Mouse (Mus musculus) embryonic facial prominence, embryonic 12.5 days (tissue): ENCODE results near the gene Ptprr. TPM values are rescaled to one million over a fixed set of nuclear protein-coding genes. Genes with fewer than 3 reads are reported as not detected.
A peak's percentile ranks its signal among the peaks of the same experiment; 100 is the strongest.

Source experiments
- ATAC-seq: fragments of 200-750 bp; cut with Nextera tagmentation; 2 replicates; pipeline ENCODE4 v1.8.0; 2017; ENCODE audit not compliant: insufficient number of reproducible peaks, insufficient read depth, low FRiP score, low TSS enrichment
- H3K27ac ChIP-seq: fragments of 300-500 bp; sonication (generic); 2 replicates; pipeline ENCODE4 v1.5.1; 2016; ENCODE audit warnings: mild to moderate bottlenecking
- H3K27me3 ChIP-seq: fragments of 300-500 bp; sonication (generic); 2 replicates; pipeline ENCODE4 v1.6.1; 2016; ENCODE audit warnings: mild to moderate bottlenecking, moderate library complexity
- H3K36me3 ChIP-seq: fragments of 300-500 bp; sonication (generic); 2 replicates; pipeline ENCODE4 v1.6.1; 2016; ENCODE audit warnings: mild to moderate bottlenecking
- H3K4me1 ChIP-seq: fragments of 300-500 bp; sonication (generic); 2 replicates; pipeline ENCODE4 v1.6.1; 2016
- H3K4me2 ChIP-seq: fragments of 300-500 bp; sonication (generic); replicated peaks from 2 replicates; pipeline ENCODE4 v1.6.1; 2016; ENCODE audit warnings: mild to moderate bottlenecking, moderate library complexity
- H3K4me3 ChIP-seq: fragments of 300-500 bp; sonication (generic); 2 replicates; pipeline ENCODE4 v1.5.1; 2016; ENCODE audit warnings: mild to moderate bottlenecking
- H3K9ac ChIP-seq: fragments of 300-500 bp; sonication (generic); 2 replicates; pipeline ENCODE4 v1.6.1; 2016; ENCODE audit warnings: mild to moderate bottlenecking, moderate library complexity
- H3K9me3 ChIP-seq: fragments of 300-500 bp; sonication (generic); 2 replicates; pipeline ENCODE4 v1.6.1; 2016; ENCODE audit warnings: mild to moderate bottlenecking, moderate library complexity
- WGBS: fragments of 180-500 bp; shearing (Covaris S2); methylation state at CpG from one replicate; pipeline ENCODE4 v1.1.7; 2016; 5-methylcytosine and 5-hydroxymethylcytosine counted together
- polyA plus RNA-seq: library from polyadenylated mRNA; unstranded; fragments of >200 nt; fragmentation: Nextera tagmentation; extraction: Ambion mirVana; gene quantifications from 2 replicates; pipeline ENCODE4 v1.2.1, GENCODE M21; 2016

Ptprr gene
- polyA plus RNA-seq, 1 experiment from 2014 or later, result 5.9 TPM

DNA sequence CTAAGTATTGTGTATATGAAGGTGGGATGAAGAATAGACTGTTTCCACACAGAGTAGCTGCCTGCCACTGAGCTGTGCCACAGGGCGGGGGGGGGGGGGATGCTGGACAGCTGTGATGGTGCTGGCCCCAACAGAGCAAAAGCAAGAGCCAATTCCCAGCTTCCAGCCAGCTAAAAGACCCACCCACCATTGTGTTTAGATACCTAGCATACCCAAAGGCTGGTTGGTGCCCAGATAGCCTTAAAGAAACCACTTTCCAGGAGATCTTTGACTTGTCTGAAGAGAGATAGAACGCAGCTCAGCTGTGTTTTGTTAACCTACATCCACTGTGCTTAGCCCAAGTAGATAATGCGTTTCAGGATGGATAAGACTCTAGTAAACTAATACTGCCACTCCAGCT lies 254.1 kb downstream of the Ptprr start:
- Histone ChIP-seq H3K4me2 (no peak overlapping the region), H3K9me3 (no peaks in the 10 kb centered on the region), H3K4me3 (no peak overlapping the region)

DNA sequence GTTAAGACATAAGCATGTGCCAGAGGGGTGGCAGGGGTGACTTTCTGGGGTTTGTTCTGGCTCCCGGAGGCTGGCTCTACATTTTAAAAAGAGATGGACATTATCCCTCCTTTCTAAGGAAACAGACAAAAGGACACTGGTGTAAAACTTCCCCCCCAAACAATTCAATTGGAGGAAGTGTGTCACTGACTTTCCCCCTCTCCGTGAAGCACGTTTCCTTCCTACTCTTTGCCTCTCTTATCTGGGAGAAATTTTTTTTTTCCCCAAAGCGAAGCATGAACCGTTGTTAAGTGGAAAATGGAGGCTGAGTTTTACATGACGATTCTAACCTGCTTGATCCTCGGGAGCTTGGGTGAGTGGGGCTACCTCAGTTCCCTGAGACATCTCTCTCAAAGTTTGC lies 257.3 kb downstream of the Ptprr start, which contains the start of gene Ptprb:
Gene Ptprb, plus strand, starts transcription at position 244 of the 400 bp plus-strand sequence.
- 71% methylated on average over 7 of the region's 7 CpGs for WGBS
- H3K9me3 ChIP-seq, result no peaks in the 10 kb centered on the region
- ATAC-seq, result no peak
- H3K27ac ChIP-seq, result no peak within 1 kb of the TSS
- no peak within 1 kb of the TSS for H3K9ac ChIP-seq
- H3K4me1 ChIP-seq, result no peaks in the 10 kb centered on the region
- no peak within 1 kb of the TSS for H3K4me2 ChIP-seq
- H3K36me3 ChIP-seq, result no peaks in the 10 kb centered on the region
- H3K27me3 ChIP-seq, result no peaks in the 10 kb centered on the region
- H3K4me3 ChIP-seq, result no peak within 1 kb of the TSS

More for the DNA sequence above, 254.1 kb downstream of the Ptprr start:
- 56% methylated on average over 3 of the region's 3 CpGs for WGBS
- Histone ChIP-seq H3K27ac (no peak overlapping the region), H3K36me3 (no peaks in the 10 kb centered on the region), H3K9ac (no peak overlapping the region), H3K4me1 (no peaks in the 10 kb centered on the region), H3K27me3 (no peaks in the 10 kb centered on the region)
- no peak for ATAC-seq

DNA sequence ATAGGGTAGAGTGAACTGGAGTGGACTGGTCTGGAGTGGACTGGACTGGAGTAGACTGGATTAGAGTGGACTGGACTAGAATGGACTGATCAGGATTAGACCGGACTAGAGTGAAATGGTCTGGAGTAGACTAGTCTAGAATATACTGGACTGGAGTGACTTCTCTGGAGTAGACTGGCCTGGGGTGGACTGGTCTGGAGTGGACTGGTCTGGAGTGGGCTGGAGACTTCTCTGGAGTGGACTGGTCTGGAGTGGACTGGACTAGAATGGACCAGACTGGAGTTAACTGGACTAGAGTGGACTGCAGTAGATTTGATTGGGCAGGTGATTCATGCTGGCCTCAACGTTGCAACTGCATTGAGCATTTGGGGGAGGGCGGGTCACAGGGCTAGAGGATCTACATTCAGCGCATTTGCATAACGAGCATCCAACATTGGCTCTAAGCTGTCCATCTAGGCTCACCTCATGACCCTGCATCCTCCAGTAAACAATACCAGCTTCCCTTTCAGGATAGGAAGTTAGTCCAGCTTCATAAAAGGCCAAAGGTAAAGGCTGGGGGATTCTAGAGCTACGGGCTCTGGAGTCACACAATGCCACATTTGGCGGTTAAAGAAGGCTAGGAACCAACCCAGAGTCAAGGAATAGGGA lies 268.8 kb downstream of the Ptprr start:
- WGBS, result 81% methylated on average over 7 of the region's 7 CpGs
- Histone ChIP-seq H3K4me1 (no peaks in the 10 kb centered on the region), H3K27me3 (no peaks in the 10 kb centered on the region), H3K9me3 (no peaks in the 10 kb centered on the region), H3K4me2 (no peak overlapping the region), H3K9ac (no peak overlapping the region), H3K4me3 (no peak overlapping the region), H3K27ac (no peak overlapping the region), H3K36me3 (no peaks in the 10 kb centered on the region)
- ATAC-seq, result no peak

DNA sequence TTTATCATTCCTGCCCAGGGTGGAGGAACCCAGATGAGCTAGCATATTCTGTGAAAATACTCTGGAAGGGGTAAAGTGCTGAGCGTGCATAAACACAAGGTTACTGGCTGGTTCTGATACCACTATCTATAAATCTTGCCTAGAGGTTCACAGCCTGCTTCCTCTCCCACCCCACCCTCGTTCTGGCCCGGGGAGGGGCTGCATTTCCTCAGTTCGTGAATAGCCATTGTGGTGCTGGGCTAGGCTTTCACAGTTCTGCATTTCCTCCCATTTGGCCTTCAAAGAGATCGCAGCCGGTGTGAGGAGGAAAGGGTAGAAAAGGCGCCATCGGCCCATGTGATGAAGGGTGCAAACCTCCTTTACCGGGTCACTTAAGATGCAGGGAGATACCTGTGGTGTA lies 270.1 kb downstream of the Ptprr start:
- H3K4me1 ChIP-seq, result no peaks in the 10 kb centered on the region
- H3K4me2 ChIP-seq, result no peak overlapping the region
- H3K9ac ChIP-seq, result no peak overlapping the region
- H3K27ac ChIP-seq, result no peak overlapping the region
- WGBS, result 65% methylated on average over 9 of the region's 9 CpGs
- no peaks in the 10 kb centered on the region for H3K9me3 ChIP-seq
- no peaks in the 10 kb centered on the region for H3K27me3 ChIP-seq
- no peaks in the 10 kb centered on the region for H3K36me3 ChIP-seq
- no peak for ATAC-seq
- H3K4me3 ChIP-seq, result no peak overlapping the region

DNA sequence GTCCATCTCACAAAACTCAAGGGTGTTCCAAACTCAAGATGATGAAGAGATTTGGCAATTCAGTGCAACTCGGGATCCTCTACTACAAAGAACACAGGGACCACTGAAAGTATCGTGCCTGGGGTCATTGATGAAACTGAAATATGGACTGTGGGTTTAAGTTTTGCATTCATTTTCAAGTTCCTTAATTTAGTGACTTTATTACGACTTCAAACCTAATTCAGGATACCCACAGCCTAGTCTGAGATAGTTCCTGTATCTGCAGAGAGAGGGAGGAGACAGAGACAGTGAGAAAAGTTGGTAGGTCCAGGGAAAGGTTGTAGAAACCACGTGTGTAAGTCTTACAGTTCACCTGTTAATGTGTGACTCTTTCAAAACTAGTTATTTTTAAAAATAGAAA lies 272.5 kb downstream of the Ptprr start:
- Histone ChIP-seq H3K9ac (no peak overlapping the region), H3K4me2 (no peak overlapping the region), H3K27ac (no peak overlapping the region), H3K4me1 (no peaks in the 10 kb centered on the region), H3K27me3 (no peaks in the 10 kb centered on the region), H3K4me3 (no peak overlapping the region), H3K36me3 (no peaks in the 10 kb centered on the region), H3K9me3 (no peaks in the 10 kb centered on the region)
- WGBS, result 76% methylated on average over 4 of the region's 4 CpGs
- no peak for ATAC-seq

DNA sequence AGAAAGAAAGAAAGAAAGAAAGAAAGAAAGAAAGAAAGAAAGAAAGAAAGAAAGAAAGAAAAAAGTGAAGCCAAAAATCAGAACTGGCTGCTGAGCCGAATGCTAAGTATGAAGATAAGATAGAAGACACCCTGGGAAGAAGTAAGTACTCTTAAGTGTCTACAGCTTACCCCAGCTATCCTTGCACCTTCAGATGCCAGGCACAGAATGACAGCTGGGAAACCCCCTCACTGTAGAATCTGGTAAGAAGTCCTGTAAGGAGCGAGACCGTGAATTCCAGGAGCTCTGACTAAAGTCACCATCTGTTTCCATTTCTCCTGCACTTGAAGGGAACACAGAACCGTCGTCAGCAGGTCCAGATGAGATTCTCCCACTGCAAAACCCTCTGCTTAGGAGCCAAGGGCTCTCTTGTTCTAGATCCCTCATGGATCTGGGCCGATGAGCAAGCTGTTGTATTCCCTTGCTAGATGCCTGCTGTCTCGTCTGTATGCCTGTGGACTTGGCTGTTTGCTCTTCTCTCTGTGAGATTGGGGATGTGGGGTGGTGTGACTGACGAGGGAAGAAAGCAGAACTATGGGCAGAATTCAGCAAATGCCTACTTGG lies 273.2 kb downstream of the Ptprr start:
- 55% methylated on average over 8 of the region's 8 CpGs for WGBS
- Histone ChIP-seq H3K27me3 (no peaks in the 10 kb centered on the region), H3K27ac (no peak overlapping the region), H3K4me3 (no peak overlapping the region), H3K4me2 (no peak overlapping the region), H3K9me3 (no peaks in the 10 kb centered on the region), H3K36me3 (no peaks in the 10 kb centered on the region), H3K9ac (no peak overlapping the region), H3K4me1 (no peaks in the 10 kb centered on the region)
- ATAC-seq, result no peak

DNA sequence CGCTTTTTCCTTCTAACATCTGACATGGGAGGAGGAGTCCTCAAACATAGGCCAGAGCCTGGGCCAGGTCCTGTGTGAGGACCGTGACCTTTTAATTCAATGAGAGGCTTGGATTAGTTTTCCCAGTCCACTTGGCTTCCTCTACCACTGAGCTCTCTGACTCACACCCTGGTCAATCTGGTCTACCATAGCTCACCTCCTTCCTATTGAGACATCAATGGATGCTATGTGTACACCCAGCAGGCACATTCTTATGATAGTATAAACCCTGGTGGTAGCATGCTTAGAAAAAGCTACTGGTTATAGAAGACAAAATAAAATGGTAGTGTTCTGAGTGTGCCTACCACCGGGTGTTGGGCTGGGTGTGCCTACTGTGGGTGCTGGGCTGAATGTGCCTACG lies 278.4 kb downstream of the Ptprr start:
- Histone ChIP-seq H3K4me1 (peaks cover 3% of the 10 kb centered on the region; the same call in 1 of the 2 replicates), H3K36me3 (no peaks in the 10 kb centered on the region), H3K9me3 (no peaks in the 10 kb centered on the region), H3K9ac (no peak overlapping the region), H3K4me2 (no peak overlapping the region), H3K4me3 (no peak overlapping the region), H3K27me3 (peaks cover 23% of the 10 kb centered on the region), H3K27ac (no peak overlapping the region)
- WGBS, result 84% methylated on average over 4 of the region's 4 CpGs
- ATAC-seq, result no peak

DNA sequence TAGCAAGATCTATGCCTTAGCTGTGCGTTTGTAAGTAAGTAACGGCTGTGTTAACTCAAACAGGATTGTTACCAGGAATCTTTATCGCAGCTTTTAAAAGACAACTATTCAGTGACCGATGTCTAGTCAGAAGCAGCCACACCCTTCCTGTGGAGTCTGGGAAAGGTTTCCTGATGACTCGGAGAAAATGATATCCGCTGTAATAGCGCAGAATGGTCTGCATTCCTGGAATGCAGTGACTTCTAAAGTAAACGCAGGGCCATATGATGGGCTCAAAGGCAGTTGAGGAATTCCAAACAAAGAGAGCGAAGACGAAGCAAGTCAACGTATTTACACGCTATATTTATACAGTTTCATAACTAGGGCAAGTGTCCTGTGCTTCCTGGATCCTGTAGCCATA lies 279.8 kb downstream of the Ptprr start:
- no peak overlapping the region for H3K4me2 ChIP-seq
- 58% methylated on average over 12 of the region's 12 CpGs for WGBS
- H3K4me3 ChIP-seq, result no peak overlapping the region
- H3K27ac ChIP-seq, result no peak overlapping the region
- peaks cover 32% of the 10 kb centered on the region for H3K27me3 ChIP-seq
- H3K36me3 ChIP-seq, result no peaks in the 10 kb centered on the region
- H3K4me1 ChIP-seq, result peaks cover 3% of the 10 kb centered on the region; the same call in 1 of the 2 replicates
- no peak overlapping the region for H3K9ac ChIP-seq
- no peaks in the 10 kb centered on the region for H3K9me3 ChIP-seq
- no peak for ATAC-seq

DNA sequence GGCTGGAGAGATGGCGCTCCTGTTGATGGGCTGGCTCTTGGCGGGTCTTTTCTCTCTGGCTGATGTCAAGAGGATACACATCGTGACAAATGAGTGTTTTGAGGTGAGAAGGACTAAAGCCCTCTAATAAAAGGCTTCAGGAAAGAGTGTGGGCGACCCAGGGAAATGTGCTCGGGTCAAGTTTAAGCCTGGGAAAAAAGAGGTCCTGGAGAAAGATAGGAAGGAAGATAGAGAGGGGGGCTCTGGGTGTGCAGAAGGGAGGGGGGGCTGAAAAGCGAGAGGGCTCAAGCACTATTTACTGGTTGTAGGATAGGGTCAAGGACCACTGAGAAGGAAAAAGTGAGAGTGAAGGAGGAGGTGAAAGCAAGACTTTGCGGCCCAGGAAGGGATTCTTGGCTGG lies 282.8 kb downstream of the Ptprr start:
- H3K9me3 ChIP-seq, result no peaks in the 10 kb centered on the region
- peak overlapping the region; percentile 48 for H3K9ac ChIP-seq
- H3K4me2 ChIP-seq, result peak overlapping the region; percentile 97
- ATAC-seq, result no peak
- no peaks in the 10 kb centered on the region for H3K36me3 ChIP-seq
- H3K4me3 ChIP-seq, result peak overlapping the region; percentile 48
- H3K27ac ChIP-seq, result no peak overlapping the region
- H3K27me3 ChIP-seq, result peaks cover 32% of the 10 kb centered on the region
- 14% methylated on average over 7 of the region's 7 CpGs for WGBS
- peaks cover 3% of the 10 kb centered on the region; the same call in 1 of the 2 replicates for H3K4me1 ChIP-seq

DNA sequence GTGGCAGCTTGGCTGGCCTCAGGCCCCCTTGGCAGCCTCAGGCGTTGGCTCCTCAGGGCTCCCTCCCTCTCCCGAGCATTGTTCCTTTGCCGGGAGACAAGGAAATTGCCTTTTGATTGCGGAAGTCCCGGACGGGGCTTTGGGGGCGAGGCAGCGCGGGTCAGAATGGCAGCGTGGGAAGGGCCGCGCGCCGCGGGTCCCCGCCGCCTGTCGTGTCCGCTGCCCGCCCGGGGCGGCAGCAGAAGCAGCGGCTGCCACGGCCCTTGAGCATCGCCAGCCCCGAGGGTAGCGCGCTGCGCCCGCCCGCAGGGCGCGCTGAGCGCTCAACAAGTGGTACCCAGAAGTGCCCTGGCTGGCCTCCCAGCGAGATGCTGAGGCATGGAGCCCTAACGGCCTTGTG lies 283.2 kb downstream of the Ptprr start:
- ATAC-seq, result no peak

DNA sequence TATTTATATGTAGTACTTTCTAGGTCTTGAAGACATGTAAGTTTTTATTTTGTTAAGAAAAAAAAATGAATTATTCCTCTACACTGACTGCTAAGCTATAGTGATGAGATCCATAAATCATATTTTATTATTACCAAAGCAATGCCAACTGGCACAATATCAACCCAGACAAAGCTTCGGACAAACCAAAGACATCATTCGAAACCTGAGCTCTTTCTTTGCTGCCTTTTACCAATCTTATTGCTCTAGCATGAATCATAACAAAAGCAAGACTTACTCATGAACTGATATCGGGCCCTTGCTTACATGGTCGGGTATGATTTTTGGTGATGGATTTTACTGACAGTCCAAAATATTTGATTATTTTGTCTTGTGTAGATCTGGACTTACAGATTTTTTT lies 286.3 kb downstream of the Ptprr start:
- H3K27me3 ChIP-seq, result peaks cover 29% of the 10 kb centered on the region
- no peak for ATAC-seq
- no peak overlapping the region for H3K4me2 ChIP-seq
- WGBS, result 86% methylated on average over 4 of the region's 4 CpGs
- peaks cover 3% of the 10 kb centered on the region; the same call in 1 of the 2 replicates for H3K4me1 ChIP-seq
- no peaks in the 10 kb centered on the region for H3K9me3 ChIP-seq
- no peak overlapping the region for H3K9ac ChIP-seq
- no peak overlapping the region for H3K4me3 ChIP-seq
- no peaks in the 10 kb centered on the region for H3K36me3 ChIP-seq
- no peak overlapping the region for H3K27ac ChIP-seq

More for the DNA sequence above, 283.2 kb downstream of the Ptprr start:
- no peak overlapping the region for H3K27ac ChIP-seq
- under 1% methylated on average over 34 of the region's 36 CpGs for WGBS
- peaks cover 3% of the 10 kb centered on the region; the same call in 1 of the 2 replicates for H3K4me1 ChIP-seq
- peak overlapping the region; percentile 97 for H3K4me2 ChIP-seq
- H3K9ac ChIP-seq, result peak overlapping the region; percentile 48
- H3K9me3 ChIP-seq, result no peaks in the 10 kb centered on the region
- no peaks in the 10 kb centered on the region for H3K36me3 ChIP-seq
- H3K27me3 ChIP-seq, result peaks cover 32% of the 10 kb centered on the region
- peak overlapping the region; percentile 48 for H3K4me3 ChIP-seq

DNA sequence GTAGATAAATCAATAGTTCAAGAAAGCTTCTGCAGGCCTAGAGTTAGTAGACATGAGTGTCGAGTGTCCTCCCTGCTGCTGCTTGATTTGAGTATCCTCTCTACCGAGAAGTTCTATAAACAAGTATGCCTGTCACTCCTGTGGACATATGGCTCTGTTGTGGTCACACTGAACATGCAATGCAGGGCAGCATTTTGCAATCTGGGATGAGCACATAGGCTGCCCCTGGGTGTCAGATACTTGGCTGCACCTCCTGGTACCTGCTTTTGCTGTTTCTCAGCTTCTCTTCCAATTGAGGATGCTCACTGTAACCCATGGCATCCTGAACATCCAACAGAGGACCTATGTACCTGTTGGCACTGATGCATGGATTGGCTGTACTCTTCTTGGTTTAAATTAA lies 291.4 kb downstream of the Ptprr start:
- Histone ChIP-seq H3K27me3 (no peaks in the 10 kb centered on the region), H3K9ac (no peak overlapping the region), H3K27ac (no peak overlapping the region), H3K4me1 (no peaks in the 10 kb centered on the region), H3K9me3 (no peaks in the 10 kb centered on the region), H3K36me3 (no peaks in the 10 kb centered on the region), H3K4me3 (no peak overlapping the region), H3K4me2 (no peak overlapping the region)
- 72% methylated on average over 2 of the region's 2 CpGs for WGBS
- no peak for ATAC-seq
